Mouse (Mus musculus): ENCODE results near the gene Cyb5d2. TPM values are rescaled to one million over a fixed set of nuclear protein-coding genes. Genes with fewer than 3 reads are reported as not detected.
A peak's percentile ranks its signal among the peaks of the same experiment; 100 is the strongest.

The Cyb5d2 gene
- total RNA-seq (2015) = 4.2 and 4.3 TPM in 2 replicates
- total RNA-seq (2017) = 3.7 and 4.9 TPM in 2 replicates

DNA sequence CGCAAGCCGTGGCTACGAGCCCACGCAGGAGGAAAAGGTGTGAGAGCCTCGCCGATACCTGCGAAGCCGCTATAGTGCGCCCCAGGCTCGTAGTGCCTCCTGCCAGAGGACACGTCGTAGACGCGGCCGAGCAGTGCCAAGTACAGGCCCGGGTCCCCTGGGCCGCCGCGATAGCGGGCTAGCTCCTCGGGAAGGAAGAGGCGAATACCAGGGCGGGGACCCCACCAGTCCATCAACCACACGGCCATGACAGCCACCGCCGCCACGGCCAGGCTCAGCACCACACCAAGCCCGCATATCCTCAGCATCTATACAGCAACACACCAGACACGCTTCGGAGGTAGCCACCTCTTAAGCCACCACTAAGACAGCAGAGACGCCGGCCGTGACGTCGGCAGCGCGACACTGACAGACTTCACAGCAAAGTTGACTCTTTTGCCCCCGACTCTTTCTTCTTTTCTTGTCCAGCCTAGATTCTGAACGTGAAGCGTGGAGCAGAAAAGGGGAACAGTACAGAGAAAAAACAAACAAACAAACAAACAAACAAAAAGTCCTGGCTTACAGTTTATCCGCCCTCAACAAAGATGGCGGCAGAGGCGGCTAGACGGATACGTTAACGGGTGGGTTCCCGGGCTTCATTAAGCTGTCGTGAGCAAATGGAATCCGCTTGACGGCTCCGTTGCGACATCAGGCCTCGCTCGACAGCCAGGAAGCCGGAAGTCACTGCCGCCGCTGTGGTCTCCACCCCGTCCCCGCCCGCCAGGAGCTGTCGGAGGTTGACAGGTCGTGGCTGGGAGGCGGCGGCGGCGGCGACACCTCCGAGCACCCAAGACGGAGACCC, at the start of gene Cyb5d2, which contains the start of gene Zzef1:
Cyb5d2 (minus strand) TSS at position 688 of the 841 bp plus-strand sequence.
Zzef1 (plus strand) TSS at position 772 of the 841 bp plus-strand sequence.
- peak; percentile 95 for ATAC-seq (replicated peaks; ENCODE audit: poor library complexity)

DNA sequence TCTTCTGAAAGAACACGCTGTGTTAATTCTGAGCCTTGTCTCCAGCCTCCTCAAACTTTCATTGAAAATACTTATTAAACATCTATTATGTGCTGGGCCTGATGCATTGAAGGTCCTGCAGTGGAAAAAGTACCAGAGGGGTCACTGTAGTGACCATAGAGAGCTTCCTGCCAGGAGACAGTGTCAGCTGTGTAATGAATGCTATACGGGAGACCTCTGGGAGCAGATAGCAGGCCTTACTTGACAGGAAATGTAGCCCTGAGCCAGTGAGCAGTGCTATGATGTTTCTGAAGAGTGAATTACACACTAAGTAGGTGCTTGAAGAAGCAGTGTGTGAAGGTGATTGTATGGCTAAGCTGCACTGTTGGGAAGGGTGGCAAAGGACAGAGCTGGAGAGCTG, 49.6 kb upstream of the Cyb5d2 start:
- ATAC-seq (replicated peaks; ENCODE audit: poor library complexity) = no peak

DNA sequence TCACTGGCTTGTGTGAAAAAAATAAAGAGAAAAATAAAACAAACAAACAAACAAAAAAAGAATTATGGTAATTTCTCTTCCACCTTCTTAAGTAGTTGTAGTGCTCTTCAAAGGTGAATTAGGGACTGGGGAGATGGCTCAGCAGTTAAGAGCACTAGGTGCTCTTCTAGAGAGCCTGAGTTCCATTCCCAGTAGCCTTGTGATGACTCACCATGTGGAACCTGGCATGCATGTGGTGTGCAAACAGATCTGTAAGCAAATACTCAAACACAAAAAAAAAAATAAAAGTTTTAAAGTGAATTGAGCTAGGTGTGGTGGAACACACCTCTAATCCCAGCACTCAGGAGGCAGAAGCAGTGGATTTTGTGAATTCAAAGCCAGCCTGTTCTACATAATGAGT, 47.6 kb upstream of the Cyb5d2 start:
- no peak for ATAC-seq (replicated peaks; ENCODE audit: poor library complexity)

DNA sequence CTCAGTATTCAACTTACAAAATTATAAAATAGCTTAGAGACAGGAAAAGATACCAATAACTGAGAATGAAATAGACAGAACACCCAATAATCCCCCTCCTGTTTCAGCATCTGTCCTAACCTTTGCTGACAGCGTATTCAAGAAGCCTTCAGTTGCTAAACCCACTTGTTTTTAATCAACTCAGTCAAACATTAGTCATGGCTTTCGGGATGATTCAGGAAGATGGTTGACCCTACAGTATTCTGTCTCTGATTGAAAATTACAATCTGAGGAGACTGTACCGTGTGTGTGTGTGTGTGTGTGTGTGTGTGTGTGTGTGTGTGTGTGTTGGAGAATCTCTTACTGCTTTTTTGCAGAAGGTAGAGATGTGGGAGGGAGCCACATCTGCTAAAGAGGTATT, 46.8 kb upstream of the Cyb5d2 start:
- no peak for ATAC-seq (replicated peaks; ENCODE audit: poor library complexity)

DNA sequence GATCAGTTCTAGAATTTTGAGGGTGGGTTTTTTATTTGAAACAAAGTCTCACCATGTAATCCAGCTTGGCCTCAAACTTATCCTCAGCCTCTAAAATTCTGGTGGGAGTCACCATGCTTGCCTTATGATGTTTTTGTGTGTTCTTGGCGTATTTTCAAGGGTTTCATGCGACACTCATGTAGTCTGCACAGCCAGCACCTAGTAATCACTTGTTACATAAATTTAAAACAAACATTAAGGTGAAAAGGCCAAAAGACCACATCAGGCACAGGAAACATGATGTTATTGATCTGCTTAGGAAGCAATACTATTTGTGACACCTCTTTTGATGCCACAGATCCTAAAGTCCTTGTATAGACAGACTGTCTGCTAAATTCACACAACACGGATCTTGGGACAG, 33.9 kb upstream of the Cyb5d2 start:
- ATAC-seq (replicated peaks; ENCODE audit: poor library complexity) = no peak

DNA sequence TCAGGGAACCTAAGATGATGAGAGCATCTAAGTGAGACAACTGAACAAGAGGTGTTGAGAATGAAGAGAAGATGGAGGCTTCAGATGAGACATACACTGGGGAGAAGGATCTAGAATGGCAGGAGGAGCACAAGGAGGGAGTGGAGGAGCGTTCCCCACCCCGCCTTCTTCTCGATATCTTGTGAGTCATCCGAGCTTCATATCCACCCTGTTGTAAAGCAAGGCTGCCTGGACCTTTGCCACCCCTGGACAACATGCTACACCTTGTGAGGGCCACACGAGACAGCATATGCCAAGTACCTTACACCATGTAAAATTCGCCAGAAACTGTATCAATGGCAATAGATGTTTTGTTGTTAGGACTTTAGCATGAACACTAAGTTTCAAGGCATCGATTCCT, 25.1 kb upstream of the Cyb5d2 start:
- ATAC-seq (replicated peaks; ENCODE audit: poor library complexity) = no peak

DNA sequence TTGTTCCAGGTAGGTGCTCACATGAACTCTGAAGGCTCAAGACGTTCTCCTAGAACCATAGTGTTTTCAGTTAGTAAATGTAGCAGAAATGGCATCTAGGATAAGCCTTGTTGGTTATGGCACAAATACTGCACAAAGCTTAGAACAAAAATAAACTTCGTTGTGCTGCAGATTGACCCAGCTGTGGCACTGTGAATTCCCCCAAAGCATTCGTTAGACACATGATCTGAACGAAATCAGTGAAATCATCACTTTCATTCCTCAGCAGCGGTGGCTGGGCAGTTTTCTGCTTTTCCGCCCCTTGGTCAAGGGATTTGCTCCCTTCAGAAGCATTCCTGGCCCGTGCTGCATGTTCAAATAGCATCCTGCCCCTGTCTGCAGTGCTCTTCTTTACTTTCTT, 22.1 kb upstream of the Cyb5d2 start:
- ATAC-seq (replicated peaks; ENCODE audit: poor library complexity) = no peak

DNA sequence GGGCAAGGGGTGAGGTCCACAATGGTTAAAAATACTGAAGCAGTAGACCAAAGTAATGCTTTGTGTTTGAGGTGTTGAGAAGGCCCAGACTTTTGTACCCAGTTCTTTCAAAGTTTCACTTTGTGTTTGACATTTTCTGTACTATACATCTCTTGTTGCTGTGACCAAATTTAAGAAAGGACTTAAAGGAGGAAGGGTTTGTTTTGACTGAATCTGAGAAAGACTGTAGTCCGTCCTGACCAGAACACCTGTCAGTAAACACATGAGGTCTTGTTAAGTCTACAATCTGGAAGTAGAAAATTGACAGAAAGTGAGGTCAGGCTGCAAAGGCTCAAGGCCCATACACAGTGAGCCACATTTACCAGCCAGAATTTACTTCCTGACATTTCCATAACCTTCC, 20.9 kb upstream of the Cyb5d2 start:
- no peak for ATAC-seq (replicated peaks; ENCODE audit: poor library complexity)

DNA sequence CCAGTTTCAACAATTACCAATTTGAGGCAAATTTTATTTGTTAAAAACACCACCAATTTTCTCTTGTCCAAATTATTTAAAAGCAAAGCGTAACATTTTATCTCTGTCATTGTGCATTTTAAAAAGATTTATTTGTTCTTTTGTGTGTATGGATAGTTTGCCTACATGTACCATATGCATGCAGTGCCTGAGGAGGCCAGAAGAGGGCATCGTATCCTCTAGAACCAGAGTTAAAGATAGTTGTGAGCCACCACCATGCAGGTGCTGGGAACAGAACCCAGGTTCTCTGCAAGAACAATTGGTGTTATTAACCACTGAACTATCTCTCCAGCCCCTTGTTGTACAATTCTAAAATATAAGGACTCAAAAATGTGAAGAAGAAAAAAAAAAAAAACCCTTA, 18.2 kb upstream of the Cyb5d2 start:
- no peak for ATAC-seq (replicated peaks; ENCODE audit: poor library complexity)

DNA sequence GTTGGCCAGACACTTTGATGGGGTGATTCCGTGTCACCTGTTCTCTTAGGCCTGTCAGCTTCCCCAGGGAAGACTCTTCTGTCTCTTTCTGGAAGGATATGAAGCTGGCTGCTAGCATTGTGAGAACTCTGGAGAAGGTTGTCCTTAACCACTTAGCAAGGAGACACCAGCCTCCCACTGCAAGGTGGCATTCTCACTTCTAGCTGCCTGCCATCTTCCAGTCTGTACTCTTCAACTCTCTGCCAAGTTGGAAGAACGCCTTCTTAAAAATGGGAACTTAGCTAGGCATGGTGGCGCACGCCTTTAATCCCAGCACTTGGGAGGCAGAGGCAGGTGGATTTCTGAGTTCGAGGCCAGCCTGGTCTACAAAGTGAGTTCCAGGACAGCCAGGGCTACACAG, 17.7 kb upstream of the Cyb5d2 start:
- no peak for ATAC-seq (replicated peaks; ENCODE audit: poor library complexity)

DNA sequence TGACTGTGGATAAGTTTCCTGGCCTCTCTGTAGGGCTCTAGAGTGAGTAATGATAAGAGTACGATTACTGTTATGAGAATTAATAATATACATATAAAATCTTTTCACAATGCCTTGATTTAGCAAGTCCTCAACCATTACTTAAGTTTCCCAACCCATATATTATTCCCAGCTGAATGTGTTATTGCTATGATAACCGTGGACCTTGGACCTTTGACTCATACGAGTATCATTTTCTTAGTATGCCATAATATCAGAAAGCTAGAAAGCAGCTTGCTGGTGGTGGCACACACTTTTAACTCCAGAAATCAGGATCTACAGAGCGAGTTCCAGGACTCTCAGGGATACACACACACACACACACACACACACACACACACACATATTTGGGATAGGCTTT, 12.1 kb upstream of the Cyb5d2 start:
- ATAC-seq (replicated peaks; ENCODE audit: poor library complexity) = no peak

DNA sequence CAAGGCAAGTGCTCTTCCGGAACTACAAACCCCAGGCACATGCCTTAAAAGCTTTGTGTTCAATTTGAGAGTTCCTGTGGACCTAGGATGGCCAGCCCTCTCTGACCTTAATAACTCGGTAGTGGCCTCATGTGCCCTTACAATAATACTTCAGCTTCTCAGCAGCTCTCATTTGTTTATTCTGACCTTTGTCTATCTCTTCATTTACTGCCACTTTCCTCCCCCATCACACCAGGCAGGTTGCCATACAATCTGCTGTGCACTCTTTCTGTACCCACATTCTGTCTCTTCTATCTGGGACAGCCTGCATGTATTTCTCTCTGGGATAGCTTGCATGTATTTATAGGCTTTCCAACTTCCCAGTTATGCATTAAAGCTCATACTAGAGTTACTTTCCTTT, 10.6 kb upstream of the Cyb5d2 start:
- ATAC-seq (replicated peaks; ENCODE audit: poor library complexity) = no peak

DNA sequence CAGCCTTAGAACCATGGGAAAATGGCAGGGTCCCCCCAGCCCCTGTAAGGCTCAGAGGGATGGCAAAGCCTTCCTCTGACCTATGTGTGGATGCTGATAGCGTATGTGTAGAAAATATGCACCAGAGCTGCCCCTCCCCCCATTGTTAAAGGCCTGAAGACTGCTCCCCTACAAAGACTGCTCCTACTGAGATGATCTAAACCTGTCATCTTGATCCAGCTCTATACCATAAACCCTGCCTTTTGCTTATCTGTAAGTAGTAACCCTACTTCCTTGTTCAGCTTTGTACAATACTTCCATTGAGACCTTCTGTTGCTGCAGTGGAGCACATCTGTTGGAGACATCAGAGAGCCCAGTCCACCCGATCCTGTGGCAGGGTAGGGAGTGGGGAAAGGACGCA, 9.3 kb upstream of the Cyb5d2 start:
- ATAC-seq (replicated peaks; ENCODE audit: poor library complexity) = 0 out of 2 replicates have a peak, but pooled peaks have one; percentile 11

DNA sequence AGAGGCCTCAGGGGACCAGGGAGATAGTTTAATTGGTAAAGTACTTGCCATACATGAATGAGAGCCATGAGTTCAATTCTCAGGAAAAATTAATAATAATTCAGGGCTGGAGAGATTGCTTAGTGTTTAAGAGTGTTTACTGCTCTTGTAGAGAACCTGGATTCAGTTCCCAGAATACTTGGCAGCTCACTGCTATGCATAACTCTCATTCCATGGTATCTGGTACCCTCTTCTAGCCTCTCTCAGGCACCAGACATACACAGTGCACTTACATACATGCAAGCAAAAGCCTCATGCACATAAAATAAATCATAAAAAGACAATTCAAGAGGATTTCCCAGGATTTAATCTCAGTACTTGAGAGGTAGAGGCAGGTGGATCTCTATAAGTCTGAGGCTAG, 8.6 kb upstream of the Cyb5d2 start:
- no peak for ATAC-seq (replicated peaks; ENCODE audit: poor library complexity)

DNA sequence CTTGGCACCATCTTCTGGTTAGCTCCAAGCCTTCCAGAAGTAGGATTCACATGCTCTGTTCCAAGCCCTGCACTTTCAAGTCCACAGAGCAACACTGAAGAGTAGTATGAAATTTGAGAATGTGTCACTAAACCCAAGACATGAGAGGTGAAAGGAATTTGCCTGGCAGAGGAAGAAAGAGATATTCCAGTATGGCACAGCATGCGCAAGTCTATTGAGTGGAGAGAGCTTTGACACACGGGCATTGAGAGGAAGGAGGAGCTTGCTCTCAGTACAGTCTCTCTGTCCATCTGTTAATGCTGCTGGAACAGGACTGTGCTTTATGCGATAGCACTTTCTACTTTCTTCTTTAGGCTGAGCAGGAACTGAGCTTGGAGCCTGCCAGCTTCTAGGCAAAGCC, 7.1 kb upstream of the Cyb5d2 start:
- no peak for ATAC-seq (replicated peaks; ENCODE audit: poor library complexity)

DNA sequence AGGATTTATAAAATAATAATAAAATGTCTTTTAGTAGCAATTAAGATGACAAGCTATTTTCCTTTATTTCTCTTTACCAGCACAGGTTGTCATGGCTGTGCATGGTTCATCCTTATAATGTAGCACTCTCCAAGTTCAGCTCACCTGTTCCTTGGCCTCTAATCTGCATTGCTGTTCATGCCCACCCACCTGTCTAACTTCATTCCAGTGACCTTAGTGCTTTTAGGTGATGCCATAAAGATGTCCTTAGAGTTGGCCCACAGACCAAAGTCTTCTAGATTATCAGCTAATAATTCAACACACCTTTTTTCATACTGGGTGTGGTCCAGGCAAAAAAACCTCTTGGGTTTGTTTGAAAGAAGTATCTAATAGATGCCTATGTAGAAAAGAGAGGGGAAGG, 5.2 kb upstream of the Cyb5d2 start:
- ATAC-seq (replicated peaks; ENCODE audit: poor library complexity) = no peak

DNA sequence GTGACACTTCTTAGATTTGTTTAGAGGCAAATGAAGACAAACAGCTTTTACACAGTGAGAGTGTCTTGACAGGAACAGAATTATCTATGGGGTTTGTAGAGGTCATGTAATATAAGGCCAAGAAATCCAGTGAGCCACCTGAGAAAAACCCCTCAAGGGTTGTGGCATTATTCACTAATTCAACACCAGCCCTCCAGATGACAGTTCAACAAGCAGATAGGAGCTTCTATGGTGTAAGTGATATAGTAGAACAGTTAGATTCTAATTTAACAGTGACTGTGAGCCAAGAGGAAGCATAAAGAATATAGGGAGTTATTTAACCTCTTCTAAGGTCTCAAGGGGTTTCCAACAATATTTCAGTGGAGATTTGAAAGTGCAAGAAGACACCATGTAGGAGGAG, 2.2 kb upstream of the Cyb5d2 start:
- no peak for ATAC-seq (replicated peaks; ENCODE audit: poor library complexity)

DNA sequence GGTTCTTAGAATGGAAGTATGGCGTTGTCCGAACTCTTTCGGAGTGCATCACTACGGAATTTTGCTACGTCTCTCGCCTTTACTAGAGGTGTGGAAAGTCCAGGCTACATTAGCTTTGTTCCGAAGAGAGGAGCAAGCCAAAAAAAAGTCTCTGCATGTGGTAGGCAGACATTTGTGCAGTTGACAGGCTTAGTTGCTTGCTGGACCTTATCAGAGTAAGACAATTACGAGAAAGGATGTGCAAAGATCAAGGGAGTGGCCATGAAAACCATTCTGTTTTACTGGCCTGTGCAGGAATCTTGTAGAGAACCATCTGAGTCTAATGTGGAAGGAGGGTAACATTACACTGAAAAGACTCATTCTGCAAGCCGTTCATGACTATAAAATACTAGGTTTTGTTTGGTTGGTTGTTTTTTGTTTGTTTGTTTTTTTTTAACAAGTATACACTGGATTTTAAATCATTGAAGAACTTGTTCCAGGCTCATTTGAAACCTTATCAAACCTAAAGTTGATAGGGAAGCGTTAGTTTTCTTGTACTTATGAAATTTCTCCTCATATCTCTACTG, 914 bp upstream of the Cyb5d2 start:
- ATAC-seq (replicated peaks; ENCODE audit: poor library complexity) = no peak

DNA sequence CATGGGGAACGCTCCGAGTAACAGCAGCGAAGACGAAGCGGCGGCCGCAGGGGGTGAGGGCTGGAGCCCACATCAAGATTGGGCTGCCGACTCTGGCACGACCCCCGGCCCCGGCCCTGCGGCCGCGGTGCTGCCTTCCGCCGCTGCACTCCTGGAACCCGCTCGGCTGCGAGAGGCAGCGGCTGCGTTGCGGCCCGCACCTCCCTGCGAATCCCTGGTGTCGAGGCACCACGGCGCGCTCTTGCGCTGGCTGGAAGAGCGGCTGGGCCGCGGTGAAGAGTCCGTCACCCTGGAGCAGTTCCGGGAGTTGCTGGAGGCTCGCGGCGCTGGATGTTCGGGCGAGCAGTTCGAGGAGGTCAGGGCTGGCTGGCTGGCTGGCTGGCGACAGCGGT, 350 bp upstream of the Cyb5d2 start:
- peak; percentile 12; the same call in 1 of the 2 replicates for ATAC-seq (replicated peaks; ENCODE audit: poor library complexity)

DNA sequence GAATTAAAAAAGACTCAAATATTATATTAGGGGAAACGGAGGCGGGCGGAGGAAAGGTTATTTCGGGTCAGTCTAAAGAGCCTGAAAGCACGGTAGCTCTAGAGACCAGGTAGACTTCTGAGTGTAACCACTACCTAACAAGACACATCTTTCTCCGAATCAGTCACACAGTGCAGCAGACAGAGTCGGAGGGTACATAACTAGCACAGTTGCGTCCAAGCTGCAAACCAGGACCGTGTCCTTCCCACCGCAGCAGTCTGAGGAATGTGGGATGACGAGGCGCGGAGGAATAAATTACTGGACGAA, 840 bp downstream of the Cyb5d2 start:
- ATAC-seq (replicated peaks; ENCODE audit: poor library complexity) = peak; percentile 8; the same call in 1 of the 2 replicates

DNA sequence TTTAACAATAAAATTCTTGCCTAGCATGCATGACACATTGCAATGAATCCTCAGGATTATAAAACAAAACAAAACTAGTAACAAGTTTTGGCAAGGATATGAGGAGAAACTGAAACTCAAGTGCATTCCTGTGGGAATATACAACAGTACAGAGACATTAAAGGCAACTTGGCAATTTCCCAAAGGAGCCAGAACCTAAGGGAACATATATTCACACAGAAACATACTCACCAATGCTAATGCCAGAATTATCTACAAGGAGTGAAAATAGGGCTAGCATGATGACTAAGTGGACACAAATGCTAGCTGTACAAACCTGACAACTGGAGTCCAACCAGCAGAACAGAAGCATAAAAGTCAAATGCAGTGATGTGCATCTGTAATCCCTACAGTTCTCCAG, 3.9 kb downstream of the Cyb5d2 start:
- no peak for ATAC-seq (replicated peaks; ENCODE audit: poor library complexity)

DNA sequence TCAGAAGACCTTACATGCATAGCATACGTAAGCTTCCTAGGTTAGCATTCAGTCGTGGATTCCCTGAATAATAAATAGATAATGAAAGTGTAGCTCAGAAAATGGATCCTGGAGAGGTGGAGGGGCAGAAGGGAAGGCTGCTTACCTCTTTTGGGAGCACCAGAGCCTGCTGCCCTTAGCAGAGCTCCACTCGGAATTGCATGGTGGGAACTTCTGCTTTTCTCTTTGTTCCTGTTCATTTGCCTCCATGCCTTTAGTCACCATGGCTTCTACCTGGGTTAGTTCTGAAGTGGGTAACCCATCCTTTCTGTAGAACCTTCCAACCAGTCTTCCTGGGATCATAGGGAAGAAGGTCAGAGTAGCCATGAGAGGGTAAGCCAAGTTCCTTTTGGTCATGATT, 13.4 kb downstream of the Cyb5d2 start:
- peak; percentile 41; the same call in 1 of the 2 replicates for ATAC-seq (replicated peaks; ENCODE audit: poor library complexity)

DNA sequence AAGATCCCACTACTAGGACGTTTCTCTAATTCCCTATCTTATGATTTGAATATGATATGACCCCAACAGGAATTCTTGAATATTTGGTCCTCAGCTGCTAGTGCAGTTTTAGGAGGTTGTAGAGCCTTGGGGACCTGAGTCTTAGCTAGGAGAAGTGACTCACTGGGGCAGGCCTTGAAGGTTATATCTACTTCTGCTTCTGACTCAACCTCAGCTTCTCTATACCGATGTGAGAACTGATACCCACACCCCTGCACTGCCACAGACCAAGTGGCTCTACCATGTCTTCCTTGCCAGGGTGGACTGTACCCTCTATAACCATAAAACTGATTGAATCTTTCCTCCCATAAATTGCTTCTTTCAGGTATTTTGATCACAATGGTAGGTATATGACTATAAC, 13.8 kb downstream of the Cyb5d2 start:
- peak; percentile 94 for ATAC-seq (replicated peaks; ENCODE audit: poor library complexity)
